Mouse (Mus musculus): ENCODE results near the gene Socs3. TPM values are rescaled to one million over a fixed set of nuclear protein-coding genes. Genes with fewer than 3 reads are reported as not detected.
A peak's percentile ranks its signal among the peaks of the same experiment; 100 is the strongest.

Gene Socs3
- polyA plus RNA-seq, 1 experiment from 2014 or later, result 11.7 TPM

DNA sequence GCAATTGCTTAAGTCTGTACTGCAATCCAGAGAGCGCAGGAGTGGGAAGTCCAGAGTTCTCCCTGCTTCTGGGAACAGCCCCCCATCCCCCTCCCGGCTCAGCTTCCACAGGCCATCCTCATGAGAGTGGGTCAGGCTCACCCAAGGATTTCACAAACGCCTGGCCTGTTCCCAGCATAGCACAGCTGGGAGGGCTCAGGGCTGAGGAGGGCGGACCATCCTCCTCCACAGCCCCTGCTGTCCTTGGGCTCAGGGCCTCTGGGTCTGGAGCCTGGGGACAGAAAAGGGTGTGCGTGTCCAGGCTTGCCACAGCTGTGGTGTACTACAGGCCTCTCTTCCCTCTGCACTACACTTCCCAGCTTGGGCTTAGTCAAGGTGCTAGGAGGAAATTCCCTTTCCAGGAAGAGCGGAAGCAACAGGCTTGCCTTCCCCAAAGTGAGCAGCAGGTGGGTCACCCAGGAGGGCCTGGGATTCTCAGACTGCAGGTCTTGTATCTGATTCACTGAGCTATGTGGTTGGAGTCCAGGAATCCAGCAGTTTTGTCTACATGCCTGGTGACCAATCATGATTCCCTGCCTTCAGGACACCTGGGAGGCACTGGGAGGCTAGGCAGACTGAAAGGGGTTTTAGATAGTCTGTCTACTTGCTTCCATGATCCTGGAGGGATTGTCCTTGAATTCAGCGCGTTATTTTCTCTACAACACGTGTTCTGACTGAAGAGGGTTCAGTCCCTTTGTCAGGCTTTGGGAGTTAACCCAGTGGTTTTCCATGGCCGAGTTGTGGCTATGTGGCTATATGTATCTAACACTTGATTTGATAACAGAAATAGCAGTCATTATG lies 7.4 kb downstream of the Socs3 start:
- 32% methylated on average over 10 of the region's 10 CpGs for WGBS
- H3K4me2 ChIP-seq (ENCODE audit: low read length), result peak overlapping the region; percentile 71
- peak overlapping the region; percentile 3; the same call in 1 of the 2 replicates for H3K27ac ChIP-seq (ENCODE audit: low read length)

GRCm38 (mm10) chr11:117960601-117961000 lies 9.2 kb downstream of the Socs3 start:
- Histone ChIP-seq H3K27me3 (replicated peaks; ENCODE audit: control insufficient read depth, insufficient read depth, low read length) (no peaks in the 10 kb centered on the region), H3K4me3 (replicated peaks; ENCODE audit: low read length) (no peak overlapping the region), H3K4me1 (replicated peaks; ENCODE audit: control insufficient read depth, insufficient read depth, low read length) (peaks cover 37% of the 10 kb centered on the region), H3K36me3 (ENCODE audit: control insufficient read depth, insufficient read depth) (no peaks in the 10 kb centered on the region), H3K27ac (ENCODE audit: low read length) (no peak overlapping the region), H3K9ac (replicated peaks; ENCODE audit: low read depth, low read length) (no peak overlapping the region), H3K9me3 (ENCODE audit: control insufficient read depth, low read length) (no peaks in the 10 kb centered on the region), H3K4me2 (ENCODE audit: low read length) (no peak overlapping the region)
- no peak for ATAC-seq

More for the DNA sequence above, 7.4 kb downstream of the Socs3 start:
- H3K9ac ChIP-seq (replicated peaks; ENCODE audit: low read depth, low read length), result no peak overlapping the region
- no peak for ATAC-seq
- H3K36me3 ChIP-seq (ENCODE audit: control insufficient read depth, insufficient read depth), result no peaks in the 10 kb centered on the region
- no peaks in the 10 kb centered on the region for H3K27me3 ChIP-seq (replicated peaks; ENCODE audit: control insufficient read depth, insufficient read depth, low read length)
- no peaks in the 10 kb centered on the region for H3K9me3 ChIP-seq (ENCODE audit: control insufficient read depth, low read length)
- no peak overlapping the region for H3K4me3 ChIP-seq (replicated peaks; ENCODE audit: low read length)
- peaks cover 55% of the 10 kb centered on the region for H3K4me1 ChIP-seq (replicated peaks; ENCODE audit: control insufficient read depth, insufficient read depth, low read length)

DNA sequence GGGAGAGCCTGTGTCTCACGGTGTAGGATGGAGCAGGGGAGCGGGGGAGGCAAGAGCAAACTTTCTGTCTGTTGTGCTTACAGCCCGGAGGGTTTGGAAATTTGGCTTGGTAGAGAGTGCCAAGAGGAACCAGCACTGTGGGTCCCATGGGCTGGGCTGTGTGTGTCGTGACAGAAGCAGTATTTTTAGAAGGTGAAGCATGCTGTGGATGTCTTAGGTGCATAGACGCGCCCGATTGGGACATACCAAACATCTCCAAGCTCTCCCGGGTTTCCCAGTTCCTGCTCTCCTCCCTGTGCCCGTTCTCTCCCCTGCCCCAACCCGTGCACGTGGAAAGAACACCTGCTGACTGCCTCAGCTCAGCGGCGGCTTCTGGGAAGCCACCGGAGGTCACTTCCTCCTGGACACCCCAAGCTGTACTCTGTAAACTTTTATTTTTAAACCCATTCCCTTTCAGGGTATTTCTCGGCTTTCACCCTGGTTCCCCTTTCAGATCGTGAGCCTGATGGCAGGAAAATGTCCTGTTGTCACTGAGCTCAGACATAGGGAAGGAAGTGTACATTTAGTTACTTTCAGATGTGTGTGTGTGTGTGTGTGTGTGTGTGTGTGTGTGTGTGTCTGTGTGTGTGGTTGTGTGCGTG lies 10.0 kb downstream of the Socs3 start:
- Histone ChIP-seq H3K9ac (replicated peaks; ENCODE audit: low read depth, low read length) (no peak overlapping the region), H3K27me3 (replicated peaks; ENCODE audit: control insufficient read depth, insufficient read depth, low read length) (no peaks in the 10 kb centered on the region), H3K36me3 (ENCODE audit: control insufficient read depth, insufficient read depth) (no peaks in the 10 kb centered on the region), H3K27ac (ENCODE audit: low read length) (no peak overlapping the region), H3K4me3 (replicated peaks; ENCODE audit: low read length) (no peak overlapping the region), H3K4me1 (replicated peaks; ENCODE audit: control insufficient read depth, insufficient read depth, low read length) (peaks cover 33% of the 10 kb centered on the region), H3K4me2 (ENCODE audit: low read length) (no peak overlapping the region), H3K9me3 (ENCODE audit: control insufficient read depth, low read length) (no peaks in the 10 kb centered on the region)
- WGBS, result 63% methylated on average over 17 of the region's 17 CpGs
- ATAC-seq, result no peak

- no peaks in the 10 kb centered on the region for H3K27me3 ChIP-seq (replicated peaks; ENCODE audit: control insufficient read depth, insufficient read depth, low read length)
- no peak overlapping the region for H3K9ac ChIP-seq (replicated peaks; ENCODE audit: low read depth, low read length)
- no peak overlapping the region for H3K4me3 ChIP-seq (replicated peaks; ENCODE audit: low read length)
- ATAC-seq, result no peak
- 85% methylated on average over 4 of the region's 4 CpGs for WGBS
- H3K4me1 ChIP-seq (replicated peaks; ENCODE audit: control insufficient read depth, insufficient read depth, low read length), result peaks cover 37% of the 10 kb centered on the region
- no peaks in the 10 kb centered on the region for H3K9me3 ChIP-seq (ENCODE audit: control insufficient read depth, low read length)
- no peak overlapping the region for H3K4me2 ChIP-seq (ENCODE audit: low read length)
- H3K27ac ChIP-seq (ENCODE audit: low read length), result no peak overlapping the region
- H3K36me3 ChIP-seq (ENCODE audit: control insufficient read depth, insufficient read depth), result no peaks in the 10 kb centered on the region
These were observed 10.7 kb downstream of the Socs3 start for GRCm38 (mm10) chr11:117959166-117959565.

DNA sequence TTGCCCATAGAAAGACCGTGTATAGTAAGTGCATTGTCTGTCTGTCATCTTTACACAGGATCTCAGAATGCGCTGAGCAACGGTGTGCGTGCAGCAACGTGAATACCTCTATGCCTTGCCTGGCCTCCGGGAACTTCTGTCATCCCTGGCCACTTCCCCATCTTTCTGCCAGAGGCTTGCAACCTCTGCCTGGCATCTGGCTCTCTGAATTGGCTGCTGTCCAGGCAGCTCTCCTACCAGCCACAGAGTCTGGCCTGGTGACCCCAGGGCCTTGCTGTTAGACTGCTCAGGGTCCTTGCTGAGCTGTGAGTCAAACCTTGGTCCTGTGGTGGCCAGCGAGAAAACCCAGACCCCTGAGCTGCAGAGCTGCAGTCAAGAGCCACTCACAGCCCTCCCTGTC lies 11.7 kb downstream of the Socs3 start:
- 35% methylated on average over 7 of the region's 7 CpGs for WGBS
- no peaks in the 10 kb centered on the region for H3K36me3 ChIP-seq (ENCODE audit: control insufficient read depth, insufficient read depth)
- H3K9me3 ChIP-seq (ENCODE audit: control insufficient read depth, low read length), result no peaks in the 10 kb centered on the region
- H3K4me2 ChIP-seq (ENCODE audit: low read length), result no peak overlapping the region
- no peaks in the 10 kb centered on the region for H3K27me3 ChIP-seq (replicated peaks; ENCODE audit: control insufficient read depth, insufficient read depth, low read length)
- no peak for ATAC-seq
- H3K9ac ChIP-seq (replicated peaks; ENCODE audit: low read depth, low read length), result no peak overlapping the region
- H3K4me1 ChIP-seq (replicated peaks; ENCODE audit: control insufficient read depth, insufficient read depth, low read length), result peaks cover 30% of the 10 kb centered on the region
- H3K4me3 ChIP-seq (replicated peaks; ENCODE audit: low read length), result no peak overlapping the region
- H3K27ac ChIP-seq (ENCODE audit: low read length), result no peak overlapping the region

- no peaks in the 10 kb centered on the region for H3K36me3 ChIP-seq (ENCODE audit: control insufficient read depth, insufficient read depth)
- H3K4me3 ChIP-seq (replicated peaks; ENCODE audit: low read length), result no peak overlapping the region
- no peak overlapping the region for H3K27ac ChIP-seq (ENCODE audit: low read length)
- H3K4me2 ChIP-seq (ENCODE audit: low read length), result no peak overlapping the region
- peaks cover 19% of the 10 kb centered on the region for H3K4me1 ChIP-seq (replicated peaks; ENCODE audit: control insufficient read depth, insufficient read depth, low read length)
- ATAC-seq, result no peak
- H3K9ac ChIP-seq (replicated peaks; ENCODE audit: low read depth, low read length), result no peak overlapping the region
- no peaks in the 10 kb centered on the region for H3K27me3 ChIP-seq (replicated peaks; ENCODE audit: control insufficient read depth, insufficient read depth, low read length)
- H3K9me3 ChIP-seq (ENCODE audit: control insufficient read depth, low read length), result no peaks in the 10 kb centered on the region
- 70% methylated on average over 13 of the region's 13 CpGs for WGBS
These were observed 14.2 kb downstream of the Socs3 start for GRCm38 (mm10) chr11:117955621-117956020.

GRCm38 (mm10) chr11:117954819-117955218 lies 15.0 kb downstream of the Socs3 start:
- Histone ChIP-seq H3K4me1 (replicated peaks; ENCODE audit: control insufficient read depth, insufficient read depth, low read length) (peaks cover 23% of the 10 kb centered on the region), H3K4me2 (ENCODE audit: low read length) (no peak overlapping the region), H3K9ac (replicated peaks; ENCODE audit: low read depth, low read length) (no peak overlapping the region), H3K27ac (ENCODE audit: low read length) (no peak overlapping the region), H3K9me3 (ENCODE audit: control insufficient read depth, low read length) (no peaks in the 10 kb centered on the region), H3K4me3 (replicated peaks; ENCODE audit: low read length) (no peak overlapping the region), H3K27me3 (replicated peaks; ENCODE audit: control insufficient read depth, insufficient read depth, low read length) (0 out of 2 replicates have a peak, but pooled peaks cover 3% of the 10 kb centered on the region), H3K36me3 (ENCODE audit: control insufficient read depth, insufficient read depth) (no peaks in the 10 kb centered on the region)
- WGBS, result 73% methylated on average over 9 of the region's 9 CpGs
- ATAC-seq, result no peak

DNA sequence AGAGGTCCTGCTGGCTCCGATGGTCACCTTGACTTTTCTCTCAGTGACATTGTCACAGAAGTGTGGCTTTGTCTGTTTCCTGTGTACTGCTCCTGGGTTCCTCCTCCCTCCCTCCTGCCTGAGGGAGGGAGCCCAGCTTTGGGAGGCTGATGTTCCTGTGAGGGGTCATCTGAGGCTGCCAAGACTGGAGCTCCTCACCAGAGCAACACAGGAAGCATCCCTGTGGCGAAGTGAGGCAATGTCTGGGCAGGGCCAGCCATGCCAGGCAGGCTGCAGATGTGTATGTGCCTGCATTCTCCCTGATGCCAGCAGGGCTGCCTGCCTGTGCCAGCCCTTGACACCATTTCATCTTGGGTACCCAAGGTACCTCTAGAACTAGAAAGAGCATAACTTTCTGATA lies 15.8 kb downstream of the Socs3 start:
- peaks cover 29% of the 10 kb centered on the region for H3K4me1 ChIP-seq (replicated peaks; ENCODE audit: control insufficient read depth, insufficient read depth, low read length)
- no peak overlapping the region for H3K4me3 ChIP-seq (replicated peaks; ENCODE audit: low read length)
- H3K4me2 ChIP-seq (ENCODE audit: low read length), result no peak overlapping the region
- no peaks in the 10 kb centered on the region for H3K36me3 ChIP-seq (ENCODE audit: control insufficient read depth, insufficient read depth)
- 0 out of 2 replicates have a peak, but pooled peaks cover 3% of the 10 kb centered on the region for H3K27me3 ChIP-seq (replicated peaks; ENCODE audit: control insufficient read depth, insufficient read depth, low read length)
- H3K27ac ChIP-seq (ENCODE audit: low read length), result no peak overlapping the region
- ATAC-seq, result no peak
- H3K9ac ChIP-seq (replicated peaks; ENCODE audit: low read depth, low read length), result no peak overlapping the region
- H3K9me3 ChIP-seq (ENCODE audit: control insufficient read depth, low read length), result no peaks in the 10 kb centered on the region
- WGBS, result 56% methylated on average over 2 of the region's 2 CpGs

- no peaks in the 10 kb centered on the region for H3K36me3 ChIP-seq (ENCODE audit: control insufficient read depth, insufficient read depth)
- H3K4me1 ChIP-seq (replicated peaks; ENCODE audit: control insufficient read depth, insufficient read depth, low read length), result peaks cover 20% of the 10 kb centered on the region
- 74% methylated on average over 9 of the region's 9 CpGs for WGBS
- 0 out of 2 replicates have a peak, but pooled peaks cover 3% of the 10 kb centered on the region for H3K27me3 ChIP-seq (replicated peaks; ENCODE audit: control insufficient read depth, insufficient read depth, low read length)
- H3K9ac ChIP-seq (replicated peaks; ENCODE audit: low read depth, low read length), result no peak overlapping the region
- no peaks in the 10 kb centered on the region for H3K9me3 ChIP-seq (ENCODE audit: control insufficient read depth, low read length)
- no peak overlapping the region for H3K27ac ChIP-seq (ENCODE audit: low read length)
- H3K4me2 ChIP-seq (ENCODE audit: low read length), result no peak overlapping the region
- no peak for ATAC-seq
- H3K4me3 ChIP-seq (replicated peaks; ENCODE audit: low read length), result no peak overlapping the region
These were observed 17.5 kb downstream of the Socs3 start for GRCm38 (mm10) chr11:117952174-117952933.

Data from forebrain, embryonic 16.5 days (tissue).